ENCODE assay signal across 9 mouse cellular contexts in genomic region chr1:192790442-192790841, GRCm38 (mm10). TPM values are rescaled to one million over a fixed set of nuclear protein-coding genes. Genes with fewer than 3 reads are reported as not detected.
DNase-seq lines count a peak whose midpoint lies in the region; ATAC-seq and TF ChIP-seq lines count a peak whose summit lies in the region.
"Had no signal": no experiment of that assay in that cellular context is flagged by ENCODE, and none has a peak within 500 bp of the region (broad histone marks: within the 10 kb centered on the region; RNA-seq: fewer than 3 reads in every experiment).

No protein-coding gene starts in this region.

- H3K27ac ChIP-seq in kidney, embryonic 16.5 days (ENCODE audit: low read length) = peak overlapping the region; percentile 86; the same call in 1 of the 2 replicates
- H3K27ac ChIP-seq in MEL (ENCODE audit: control insufficient read depth, low read depth, low read length) = no peak overlapping the region
- H3K27ac ChIP-seq in embryonic facial prominence, embryonic 13.5 days = peak overlapping the region; percentile 95
- H3K27ac ChIP-seq: neural tube, embryonic 12.5 days had no signal

- no peak for DNase-seq in kidney, adult 8-10 months
- peak; percentile 71 for DNase-seq in MEL (ENCODE audit: low read depth, low spot score)
- DNase-seq in adrenal gland, postnatal 4 days (ENCODE audit: low spot score in 2 of 2) = no peak
- DNase-seq in urinary bladder, adult 2 months (ENCODE audit: low spot score) = no peak
- no peak for DNase-seq in urinary bladder, postnatal 36 days (ENCODE audit: low spot score in 2 of 2)

- H3K36me3 ChIP-seq in kidney, embryonic 16.5 days (ENCODE audit: insufficient read depth, low read length) = no peaks in the 10 kb centered on the region
- peaks cover 0 to 10% of the 10 kb centered on the region in 2 experiments; a peak in 2 of 4 replicates for H3K36me3 ChIP-seq in MEL (ENCODE audit: control insufficient read depth in 1 of 2, insufficient read depth in 2 of 2, low read length in 2 of 2)
- no peaks in the 10 kb centered on the region for H3K36me3 ChIP-seq in embryonic facial prominence, embryonic 13.5 days
- H3K36me3 ChIP-seq: neural tube, embryonic 12.5 days had no signal

- WGBS in kidney, embryonic 16.5 days = 86% methylated on average over 4 of the region's 4 CpGs
- WGBS in embryonic facial prominence, embryonic 13.5 days = 65% methylated on average over 4 of the region's 4 CpGs

- peak; percentile 39 for TF ChIP-seq RAD21 in MEL (IDR thresholded peaks at IDR 0.05; ENCODE audit: low read depth, low read length)

- no peaks in the 10 kb centered on the region for H3K27me3 ChIP-seq in kidney, embryonic 16.5 days (ENCODE audit: insufficient read depth, low read length)
- H3K27me3 ChIP-seq in MEL (ENCODE audit: control insufficient read depth in 1 of 2, insufficient read depth in 2 of 2, low read length in 2 of 2) = no peaks in the 10 kb centered on the region; a peak in 1 of 4 replicates
- H3K27me3 ChIP-seq in embryonic facial prominence, embryonic 13.5 days = no peaks in the 10 kb centered on the region
- H3K27me3 ChIP-seq: neural tube, embryonic 12.5 days had no signal

- peaks cover 26% of the 10 kb centered on the region for H3K4me1 ChIP-seq in kidney, embryonic 16.5 days (ENCODE audit: insufficient read depth, low read length)
- H3K4me1 ChIP-seq in MEL (ENCODE audit: control insufficient read depth in 1 of 2, insufficient read depth in 2 of 2, low read length in 2 of 2) = peaks cover 3 to 14% of the 10 kb centered on the region in 2 experiments; a peak in 3 of 4 replicates
- peaks cover 88% of the 10 kb centered on the region for H3K4me1 ChIP-seq in embryonic facial prominence, embryonic 13.5 days

- H3K79me2 ChIP-seq in MEL (ENCODE audit: control insufficient read depth, insufficient read depth, low read length, poor library complexity) = no peaks in the 10 kb centered on the region; the same call in 1 of the 2 replicates

- H3K9me3 ChIP-seq in kidney, embryonic 16.5 days (ENCODE audit: low read length) = 0 out of 2 replicates have a peak, but pooled peaks cover 4% of the 10 kb centered on the region
- H3K9me3 ChIP-seq in MEL (replicated peaks; ENCODE audit: insufficient read depth, low read length) = no peaks in the 10 kb centered on the region
- no peaks in the 10 kb centered on the region for H3K9me3 ChIP-seq in embryonic facial prominence, embryonic 13.5 days
- H3K9me3 ChIP-seq: neural tube, embryonic 12.5 days had no signal

- TF ChIP-seq EP300 in MEL (IDR thresholded peaks at IDR 0.05; ENCODE audit: low read depth in 1 of 2, low read length in 2 of 2) = no peak

- no peak overlapping the region for H3K4me3 ChIP-seq in kidney, embryonic 16.5 days (ENCODE audit: low read length)
- no peak overlapping the region for H3K4me3 ChIP-seq in MEL (ENCODE audit: control insufficient read depth in 1 of 2, insufficient read depth in 1 of 2, low read depth in 2 of 2, low read length in 2 of 2)
- H3K4me3 ChIP-seq in embryonic facial prominence, embryonic 13.5 days = no peak overlapping the region
- H3K4me3 ChIP-seq: neural tube, embryonic 12.5 days had no signal

- TF ChIP-seq CTCF in MEL (IDR thresholded peaks at IDR 0.05 in 2 of 3, conservative IDR thresholded peaks at IDR 0.05 in 1 of 3; ENCODE audit: control insufficient read depth in 1 of 3, insufficient read depth in 1 of 3, low read depth in 2 of 3, low read length in 3 of 3, poor library complexity in 1 of 3, severe bottlenecking in 1 of 3) = peak; percentile 60 to 66 (median 64)

- H3K9ac ChIP-seq in kidney, embryonic 16.5 days (replicated peaks; ENCODE audit: low read length) = no peak overlapping the region
- no peak overlapping the region for H3K9ac ChIP-seq in MEL (ENCODE audit: control insufficient read depth, low read depth, low read length, poor library complexity, severe bottlenecking)
- no peak overlapping the region for H3K9ac ChIP-seq in embryonic facial prominence, embryonic 13.5 days
- H3K9ac ChIP-seq: neural tube, embryonic 12.5 days had no signal

- no peak for TF ChIP-seq POLR2A in MEL (IDR thresholded peaks at IDR 0.05; ENCODE audit: control insufficient read depth in 1 of 2, insufficient read depth in 1 of 2, low read depth in 1 of 2, low read length in 2 of 2, poor library complexity in 1 of 2)

- ATAC-seq in kidney, embryonic 16.5 days (ENCODE audit: low FRiP score, low TSS enrichment) = no peak
- ATAC-seq in embryonic facial prominence, embryonic 13.5 days (ENCODE audit: insufficient number of reproducible peaks, insufficient read depth, low FRiP score, low TSS enrichment, low read depth) = no peak
- ATAC-seq in megakaryocyte progenitor cell, adult 5-6 weeks (replicated peaks; ENCODE audit: poor library complexity) = peak; percentile 62

- no peak overlapping the region for H3K4me2 ChIP-seq in kidney, embryonic 16.5 days (replicated peaks; ENCODE audit: low read depth, low read length)
- no peak overlapping the region for H3K4me2 ChIP-seq in embryonic facial prominence, embryonic 13.5 days
- H3K4me2 ChIP-seq: neural tube, embryonic 12.5 days had no signal

TF ChIP-seq in MEL, 35 proteins besides CTCF, POLR2A, EP300 and RAD21:
- TF ChIP-seq RCOR1 (IDR thresholded peaks at IDR 0.05; ENCODE audit: low read depth, low read length) = no peak
- no peak for TF ChIP-seq CHD2 (IDR thresholded peaks at IDR 0.05; ENCODE audit: low read length)
- TF ChIP-seq ZC3H11A (IDR thresholded peaks at IDR 0.05; ENCODE audit: low read depth, low read length) = no peak
- TF ChIP-seq TAL1 (IDR thresholded peaks at IDR 0.05; ENCODE audit: low read length) = no peak
- TF ChIP-seq CHD1 (IDR thresholded peaks at IDR 0.05; ENCODE audit: low read depth, low read length) = no peak
- TF ChIP-seq MYC (IDR thresholded peaks at IDR 0.05; ENCODE audit: low read depth, low read length) = peak; percentile 65; the same call in 1 of the 2 replicates
- TF ChIP-seq USF2 (IDR thresholded peaks at IDR 0.05; ENCODE audit: borderline replicate concordance in 1 of 2, insufficient read depth in 1 of 2, low read depth in 1 of 2, low read length in 2 of 2) = no peak
- no peak for TF ChIP-seq MYB (IDR thresholded peaks at IDR 0.05; ENCODE audit: low read depth, low read length)
- no peak for TF ChIP-seq TCF12 (IDR thresholded peaks at IDR 0.05; ENCODE audit: low read depth, low read length)
- peak; percentile 25; the same call in 1 of the 2 replicates for TF ChIP-seq SMC3 (IDR thresholded peaks at IDR 0.05; ENCODE audit: low read depth, low read length)

RNA-seq across cellular contexts. Expression of gene Hhat, which starts 19.4 kb away (rescaled TPM):
- 17.5 and 17.8 TPM in 2 replicates for polyA plus RNA-seq in kidney, embryonic 16.5 days (2015; fragmentation: Nextera tagmentation; extraction: Ambion mirVana)
- total RNA-seq in MEL (2012; rRNA removed) = 0.36 and 0.39 TPM in 2 replicates
- polyA plus RNA-seq in MEL (2012; ENCODE audit: insufficient read depth in 1 of 2, insufficient read length in 2 of 2, low read depth in 1 of 2, low replicate concordance in 2 of 2, missing spikeins in 1 of 2) = 1 to 10 TPM in 1 of 2 experiments, not detected in 1; 1.0 TPM
- polyA plus RNA-seq in embryonic facial prominence, embryonic 13.5 days (2015; fragmentation: Nextera tagmentation; extraction: Ambion mirVana) = 9.0 and 9.8 TPM in 2 replicates
- 1.5 and 2.0 TPM in 2 replicates for total RNA-seq in megakaryocyte progenitor cell, adult 5-6 weeks (2015)
- total RNA-seq in megakaryocyte progenitor cell, adult 5-6 weeks (2017) = 1.7 and 2.6 TPM in 2 replicates
- total RNA-seq in adrenal gland, postnatal 4 days (2021) = 10 to 100 TPM; 14.4 to 15.1 TPM
- 2.7 and 3.1 TPM in 2 replicates for polyA plus RNA-seq in urinary bladder, adult 2 months (2012; rRNA removed)
